Mouse (Mus musculus): ENCODE data around the gene Crnkl1.
"Not testable (repeated sequence)": the region's sequence is repeated elsewhere in the genome, so short reads cannot be mapped to it uniquely, and the experiment has no call there.

Crnkl1 gene

GRCm38 (mm10) chr2:145920941-145921650 is 13.7 kb downstream of the Crnkl1 start:
- CTCF ChIA-PET, result no interaction called here

- CTCF ChIA-PET, result not testable (repeated sequence)
Measured at GRCm38 (mm10) chr2:145905884-145906283, 28.9 kb downstream of the Crnkl1 start.

- CTCF ChIA-PET, result interaction anchor here (0.7 to 1.5 kb wide), 2 partner anchors 28 to 154 kb away, joined by 3 to 4 read pairs; no protein-coding TSS in a partner anchor
Measured at GRCm38 (mm10) chr2:145905156-145905555, 29.7 kb downstream of the Crnkl1 start.

- CTCF ChIA-PET, result interaction anchor here (0.6 to 1.5 kb wide), 4 partner anchors 21 to 1351 kb away, joined by 3 to 5 read pairs (median 3); no protein-coding TSS in a partner anchor
Measured at GRCm38 (mm10) chr2:145903983-145904616, 30.7 kb downstream of the Crnkl1 start.

- CTCF ChIA-PET, result interaction anchor here (0.7 kb wide), 2 partner anchors 21 to 22 kb away, joined by 3 to 5 read pairs; no protein-coding TSS in a partner anchor
Measured at GRCm38 (mm10) chr2:145903061-145903901, 31.5 kb downstream of the Crnkl1 start.

- CTCF ChIA-PET, result no interaction called here
Measured at GRCm38 (mm10) chr2:145901861-145902260, 33.0 kb downstream of the Crnkl1 start, which contains the start of gene Naa20. Naa20 (plus strand) TSS chr2:145902099.

- CTCF ChIA-PET, result not testable (repeated sequence)
Measured at GRCm38 (mm10) chr2:145900318-145900717, 34.5 kb downstream of the Crnkl1 start.

GRCm38 (mm10) chr2:145898106-145898505 is 36.7 kb downstream of the Crnkl1 start:
- CTCF ChIA-PET, result no interaction called here

GRCm38 (mm10) chr2:145893756-145894155 is 41.1 kb downstream of the Crnkl1 start:
- CTCF ChIA-PET, result no interaction called here

- CTCF ChIA-PET, result no interaction called here
Measured at GRCm38 (mm10) chr2:145890571-145890970, 44.2 kb downstream of the Crnkl1 start.

GRCm38 (mm10) chr2:145888766-145889480 is 45.9 kb downstream of the Crnkl1 start:
- CTCF ChIA-PET, result no interaction called here

GRCm38 (mm10) chr2:145887937-145888765 is 46.7 kb downstream of the Crnkl1 start:
- CTCF ChIA-PET, result no interaction called here

GRCm38 (mm10) chr2:145884913-145885785 is 49.7 kb downstream of the Crnkl1 start:
- CTCF ChIA-PET, result no interaction called here

- CTCF ChIA-PET, result no interaction called here
Measured at GRCm38 (mm10) chr2:145884036-145884912, 50.5 kb downstream of the Crnkl1 start.

- CTCF ChIA-PET, result no interaction called here
Measured at GRCm38 (mm10) chr2:145882398-145882797, 52.4 kb downstream of the Crnkl1 start.

GRCm38 (mm10) chr2:145881932-145882331 is 52.9 kb downstream of the Crnkl1 start:
- CTCF ChIA-PET, result no interaction called here

GRCm38 (mm10) chr2:145880887-145881747 is 53.7 kb downstream of the Crnkl1 start:
- CTCF ChIA-PET, result no interaction called here

GRCm38 (mm10) chr2:145877191-145877590 is 57.6 kb downstream of the Crnkl1 start:
- CTCF ChIA-PET, result no interaction called here

All from spleen, embryonic (tissue).